Mouse (Mus musculus) thymus, adult 18-20 months (tissue): ENCODE data around the gene Mesd.

Experiments
- DNase-seq, 2 experiments: peaks; one replicate each; pipeline ENCODE4 v3.0.0; 2022; ENCODE audit warnings: mixed read lengths in 2 of 2

Mesd gene

DNA sequence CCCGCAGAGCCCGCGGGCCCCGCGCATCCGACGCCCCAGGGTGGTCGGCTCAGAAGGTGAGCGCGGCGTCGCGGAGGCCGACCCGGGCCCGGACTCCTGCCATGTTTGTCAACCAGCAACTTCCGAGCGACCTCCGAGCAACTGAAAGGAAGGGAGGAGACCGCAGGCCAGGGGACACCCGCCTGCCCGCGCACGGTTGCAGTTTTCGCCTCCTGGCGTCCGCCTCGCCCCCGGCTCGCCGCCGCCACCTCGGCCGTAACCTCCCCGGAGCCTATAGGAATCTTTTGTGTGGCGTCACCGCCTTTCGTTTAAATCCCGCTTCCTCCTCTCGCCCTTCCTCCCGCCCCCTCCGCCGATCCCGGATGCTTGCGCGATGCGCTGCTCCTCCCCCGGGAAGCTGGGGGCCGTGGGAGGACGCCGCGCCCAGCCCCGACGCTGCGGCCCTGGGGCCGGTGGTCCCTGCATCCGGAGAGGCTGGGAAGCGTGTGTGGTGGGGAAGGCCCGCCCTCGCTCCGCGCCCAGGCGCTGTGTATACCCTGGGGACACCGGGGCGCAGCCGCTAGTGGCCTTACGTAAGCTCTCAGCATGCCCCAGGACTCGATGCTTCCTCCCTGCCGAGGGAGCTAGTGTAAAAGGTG lies at the start of gene Mesd, which contains the start of gene Tlnrd1:
Gene Mesd, plus strand, starts transcription at position 446 of the 638 bp plus-strand sequence.
Gene Tlnrd1, minus strand, starts transcription at position 285 of the 638 bp plus-strand sequence.
- DNase-seq = peak; percentile 82 to 84

DNA sequence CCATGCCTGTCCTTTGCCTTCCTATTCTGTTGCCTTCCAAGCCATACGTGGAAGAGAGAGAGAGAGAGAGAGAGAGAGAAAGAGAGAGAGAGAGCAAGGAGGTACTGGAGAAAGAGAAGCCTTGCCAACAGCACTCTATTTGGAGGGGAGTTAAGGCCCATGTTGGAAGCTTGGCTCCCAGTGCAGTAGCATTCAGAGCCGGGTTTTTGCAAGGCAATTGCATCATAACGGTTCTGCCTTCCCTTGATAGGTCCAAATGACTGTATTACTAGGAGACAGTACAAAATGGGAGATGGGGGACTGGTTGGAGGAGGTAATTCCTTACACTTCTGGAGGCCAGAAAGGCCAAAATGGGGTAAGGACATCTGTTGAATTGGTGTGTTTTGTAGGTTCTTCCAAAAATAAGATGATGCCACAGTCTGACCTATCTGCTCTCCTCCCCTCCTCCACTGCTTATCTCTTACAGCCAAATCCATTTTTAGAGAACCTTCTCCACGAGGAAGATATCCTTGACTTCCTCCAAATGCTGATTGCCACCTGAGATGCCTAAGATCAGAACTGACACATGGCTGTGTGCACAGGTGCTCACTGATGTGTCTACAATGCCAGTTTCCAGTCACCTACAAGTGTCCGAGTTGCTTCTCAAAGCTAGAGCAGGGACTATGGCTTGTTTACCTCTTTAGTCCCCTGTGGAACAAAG lies 45.6 kb upstream of the Mesd start:
- DNase-seq = no peak

DNA sequence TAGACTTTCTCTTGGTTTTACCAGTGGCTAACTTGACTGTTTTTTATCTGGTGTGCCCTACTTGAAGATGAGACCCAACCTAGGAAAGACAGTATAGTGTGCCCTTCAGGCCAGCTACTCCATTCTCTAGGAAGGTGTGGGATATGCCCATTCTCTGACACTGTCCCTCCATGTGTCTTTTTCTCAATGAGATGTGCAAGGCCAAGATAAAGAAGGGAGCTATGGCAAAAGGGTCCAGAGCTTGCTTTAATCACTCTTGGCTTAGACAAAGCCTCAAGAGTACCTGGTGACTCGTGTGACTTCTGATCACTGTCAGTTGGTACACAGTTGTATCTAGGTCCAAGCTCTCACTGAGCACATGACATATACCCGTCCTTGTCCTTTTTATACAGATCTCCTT lies 44.2 kb upstream of the Mesd start:
- no peak for DNase-seq

DNA sequence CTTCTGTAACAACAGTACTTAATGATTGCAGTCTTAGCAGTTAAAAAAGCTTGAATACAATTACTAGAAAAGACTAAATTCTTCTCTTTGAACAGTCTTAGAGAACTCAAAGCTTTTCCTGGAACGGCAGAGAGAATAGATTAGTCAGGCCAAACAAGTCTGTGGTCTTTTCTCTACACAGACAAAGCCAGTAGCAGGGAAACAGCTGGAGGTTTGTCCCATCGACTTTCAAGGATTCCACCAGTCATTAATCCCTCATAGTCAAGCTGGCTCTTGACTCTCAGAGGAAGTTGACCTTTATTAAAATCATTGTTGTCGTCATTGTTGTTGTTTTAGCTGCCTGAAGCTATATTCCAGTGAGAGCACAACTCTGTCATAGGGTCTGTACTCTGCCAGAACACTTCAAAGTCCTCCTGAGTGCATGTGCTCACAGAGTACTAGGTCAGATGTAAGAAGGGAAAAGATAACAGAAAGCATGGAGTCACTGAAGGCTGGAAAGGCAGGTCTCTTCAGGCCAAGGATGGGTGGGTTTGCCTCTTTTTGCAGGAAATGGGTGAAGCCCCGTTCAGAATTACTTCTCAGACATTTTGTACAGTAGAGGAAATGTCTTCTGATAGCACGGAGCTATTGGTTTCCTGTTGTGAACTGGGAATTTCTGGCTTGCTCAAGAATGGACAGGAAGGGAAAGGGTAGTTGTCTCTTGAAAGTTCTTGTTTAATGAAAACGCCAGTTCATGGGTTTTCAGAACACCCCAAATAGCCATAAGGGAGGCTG lies 41.6 kb upstream of the Mesd start:
- DNase-seq = no peak

DNA sequence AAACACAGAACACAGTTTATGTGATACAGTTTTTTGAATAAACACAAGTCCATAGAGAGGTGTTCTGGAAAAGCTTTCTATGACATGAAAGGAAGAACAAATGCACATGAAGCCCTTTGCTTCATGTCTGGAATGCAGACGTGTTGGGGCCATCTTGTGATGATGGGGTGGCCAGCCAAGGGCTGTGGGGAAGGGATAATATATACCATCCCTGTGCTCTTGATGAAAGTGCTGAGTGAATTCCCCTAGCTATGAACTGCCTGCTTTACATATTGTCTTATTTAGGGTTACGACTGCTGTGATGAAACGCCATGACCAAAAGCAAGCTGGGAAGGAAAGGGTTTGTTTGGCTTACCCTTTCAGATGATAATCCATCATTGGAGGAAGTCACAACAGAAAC lies 39.5 kb upstream of the Mesd start:
- DNase-seq = no peak

DNA sequence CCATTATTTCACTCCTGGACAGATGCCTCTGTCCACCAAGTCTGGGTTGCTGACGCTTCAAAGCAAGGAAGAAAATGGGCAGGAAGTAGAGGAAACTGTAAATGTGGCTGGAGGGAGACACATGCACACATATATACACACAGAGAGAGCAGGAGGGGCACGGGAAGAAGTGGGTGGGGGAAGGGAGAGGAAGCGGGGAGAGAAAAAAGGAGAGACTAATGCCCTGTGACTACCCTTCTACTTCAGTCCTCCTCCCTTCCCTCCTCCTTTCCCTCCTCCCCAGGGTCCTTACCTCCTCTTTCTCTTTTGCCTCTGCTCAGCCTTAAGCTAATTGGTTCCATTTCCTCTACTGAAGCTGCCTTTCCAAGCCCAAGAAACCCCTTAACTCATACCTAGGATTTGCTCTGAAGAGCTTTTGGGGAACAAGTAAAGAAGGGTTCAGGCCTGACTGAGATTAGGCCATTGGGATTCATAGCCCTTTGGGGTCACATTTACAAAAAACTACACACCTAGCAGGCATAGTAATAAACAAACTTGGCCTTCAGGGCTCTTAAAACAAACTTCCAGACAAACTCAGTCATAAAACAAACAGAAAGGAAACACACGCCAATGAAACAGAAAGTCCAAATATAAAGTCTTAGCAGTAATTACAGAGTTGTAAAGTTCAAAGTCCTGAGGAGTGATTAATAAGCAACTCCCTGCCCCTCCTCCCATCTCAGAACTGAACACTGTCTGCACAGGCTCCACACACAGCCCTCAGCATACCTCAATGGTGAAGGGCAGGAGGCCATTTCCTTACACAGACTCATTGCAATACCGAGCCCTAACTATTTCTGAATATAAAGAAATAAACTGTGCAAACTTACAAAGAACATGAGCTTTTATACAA lies 36.8 kb upstream of the Mesd start:
- no peak for DNase-seq

DNA sequence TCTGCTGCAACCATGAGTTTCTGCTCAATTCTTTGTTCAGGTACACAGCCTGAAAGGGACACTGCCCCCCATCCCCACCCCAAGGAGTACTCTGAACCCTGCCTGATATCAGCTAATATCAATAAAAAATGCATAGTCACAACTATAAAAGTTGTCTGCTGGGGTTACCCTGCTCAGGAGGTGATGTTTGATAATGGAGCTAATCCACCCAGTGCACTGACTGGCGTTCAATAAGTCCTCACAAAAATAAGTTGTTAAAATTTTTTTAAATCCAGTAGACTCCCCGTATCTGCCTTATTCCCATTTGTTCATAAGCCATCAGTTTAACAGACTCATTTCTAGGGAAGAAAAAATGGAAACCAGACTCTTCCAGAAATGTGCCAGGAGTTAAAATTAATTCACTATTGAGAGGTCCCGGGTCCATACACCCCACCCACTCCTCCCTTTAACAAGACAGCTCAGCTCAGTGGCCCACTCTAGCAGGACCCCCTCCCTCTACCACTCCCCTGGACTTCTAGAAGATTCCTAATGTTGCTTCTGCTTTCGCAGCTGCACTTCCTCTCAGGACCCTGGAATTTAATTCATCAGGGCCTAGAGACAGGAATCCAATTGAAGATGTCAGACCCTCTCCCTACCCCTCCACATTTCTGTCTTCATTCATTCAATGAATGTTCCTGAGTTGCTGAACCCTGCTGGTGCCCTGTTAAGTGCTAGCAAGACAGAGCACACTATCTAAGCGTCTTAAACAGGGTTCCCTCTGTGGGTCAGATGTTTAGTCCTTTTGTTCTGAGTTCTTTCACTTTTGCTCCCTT lies 32.5 kb upstream of the Mesd start:
- no peak for DNase-seq

DNA sequence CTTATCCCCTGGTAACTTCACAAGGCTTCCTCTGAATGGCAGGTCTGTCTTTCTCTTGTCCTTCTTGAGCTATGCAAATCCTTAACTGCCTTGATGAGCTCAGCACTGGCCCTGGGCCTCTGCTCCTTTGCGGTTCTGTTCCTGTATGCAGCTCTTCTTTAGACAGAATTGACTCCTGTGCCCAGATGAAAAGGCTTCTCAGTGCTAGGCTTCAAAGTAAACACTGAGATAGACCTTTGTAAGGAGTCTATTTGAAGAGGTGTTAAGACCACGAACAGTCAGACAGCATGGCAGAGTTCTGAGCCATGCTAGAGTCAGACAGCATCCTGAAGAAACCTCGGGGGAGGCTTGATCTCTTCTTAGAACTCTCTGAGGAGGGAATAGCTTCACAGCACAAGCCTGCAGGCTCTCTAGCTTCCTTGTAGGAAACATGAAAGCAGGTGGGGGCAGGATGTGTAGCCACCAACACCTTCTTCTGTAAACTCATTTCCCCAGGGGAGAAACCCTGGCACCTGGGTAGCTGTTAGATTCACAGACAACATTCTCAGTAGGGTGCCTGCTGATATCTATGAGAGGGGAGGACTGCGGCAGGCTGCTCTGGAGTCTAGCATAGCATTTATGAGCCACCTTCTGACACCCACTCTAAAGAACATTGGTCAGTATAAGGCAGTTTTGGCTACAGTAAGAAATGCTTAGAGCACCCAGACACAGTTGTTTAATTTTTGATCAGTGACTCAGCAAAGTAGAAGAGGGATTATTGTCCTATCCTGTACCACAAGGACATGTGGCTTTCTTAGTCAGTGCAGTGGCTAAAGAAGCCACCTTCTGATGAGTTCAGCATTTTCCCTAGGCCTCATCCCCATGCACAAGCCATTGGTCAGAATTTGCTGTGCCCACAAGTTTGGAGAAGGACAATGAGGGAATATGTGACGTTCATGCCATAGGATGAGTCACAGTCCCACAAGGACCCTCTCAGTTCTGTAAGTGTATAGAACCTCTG lies 31.6 kb upstream of the Mesd start:
- no peak for DNase-seq

DNA sequence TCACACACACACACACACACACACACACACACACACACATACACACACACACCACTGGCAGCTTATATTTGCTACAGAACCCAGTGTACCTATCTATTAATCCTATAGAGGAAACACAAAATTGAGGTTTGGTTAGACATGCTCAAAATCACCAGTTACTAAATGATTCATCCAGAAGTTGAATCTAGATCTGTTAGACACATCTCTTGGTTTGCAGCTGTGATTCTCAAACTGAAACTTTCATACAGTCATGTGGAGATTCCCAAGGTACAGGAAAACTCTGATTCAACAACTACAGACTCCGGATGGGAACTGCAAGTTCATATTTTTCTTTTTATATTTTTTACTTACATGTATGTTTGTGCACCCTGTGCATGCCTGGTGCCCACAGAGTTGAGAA lies 29.1 kb upstream of the Mesd start:
- DNase-seq = no peak

DNA sequence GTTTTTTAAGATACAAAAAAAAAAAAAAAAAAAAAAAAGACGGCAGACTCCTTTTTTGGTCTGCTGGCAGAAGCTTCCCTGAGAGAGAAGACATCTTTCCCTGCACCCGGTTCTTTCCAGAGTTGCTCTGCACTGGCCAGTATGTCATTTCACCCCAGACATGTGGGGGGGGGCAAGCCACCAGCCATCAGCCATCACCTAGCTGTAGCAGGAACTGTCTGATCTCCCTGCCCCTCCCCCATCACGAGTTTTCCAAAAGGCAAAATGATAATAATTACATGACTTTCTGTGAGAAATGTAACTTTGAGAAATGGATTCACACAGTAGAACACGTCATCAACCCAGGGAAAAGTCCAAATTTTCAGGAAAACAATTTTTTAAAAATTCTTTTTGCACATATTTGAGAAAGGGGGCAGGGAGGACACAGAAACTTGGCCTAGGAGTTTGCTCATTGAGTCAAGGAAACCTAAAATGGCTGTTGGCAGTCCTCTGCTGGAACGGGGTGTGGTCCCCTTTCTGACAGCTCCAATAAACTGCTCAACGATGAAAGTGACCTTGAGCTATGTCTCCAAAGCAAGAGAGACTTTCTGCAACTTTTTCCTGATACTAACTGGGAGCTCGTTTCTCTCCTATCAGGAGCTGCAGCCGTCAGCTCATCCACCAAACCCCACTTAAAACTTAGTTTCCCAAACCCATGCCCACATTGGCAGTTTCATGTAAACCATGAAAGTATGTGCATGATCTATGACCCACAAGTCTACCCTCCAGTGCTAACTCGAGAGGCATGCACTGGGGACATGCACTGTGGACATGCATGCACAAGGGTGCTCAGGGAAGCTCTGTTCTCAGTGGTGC lies 27.7 kb upstream of the Mesd start:
- DNase-seq = no peak

DNA sequence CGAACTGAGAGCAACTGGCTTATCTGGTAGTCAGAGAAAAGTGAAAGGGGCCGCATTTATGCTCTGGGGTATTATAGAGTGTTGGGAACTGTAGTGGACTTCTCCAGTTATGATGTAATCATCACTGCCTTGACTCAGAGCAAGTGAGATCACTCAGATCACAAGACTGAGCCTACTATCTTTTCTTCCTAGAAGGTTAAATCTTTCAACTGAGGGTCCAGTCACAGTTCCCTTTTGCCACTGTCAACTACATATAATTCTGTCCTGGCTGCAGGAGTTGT lies 27.1 kb upstream of the Mesd start:
- DNase-seq = no peak

DNA sequence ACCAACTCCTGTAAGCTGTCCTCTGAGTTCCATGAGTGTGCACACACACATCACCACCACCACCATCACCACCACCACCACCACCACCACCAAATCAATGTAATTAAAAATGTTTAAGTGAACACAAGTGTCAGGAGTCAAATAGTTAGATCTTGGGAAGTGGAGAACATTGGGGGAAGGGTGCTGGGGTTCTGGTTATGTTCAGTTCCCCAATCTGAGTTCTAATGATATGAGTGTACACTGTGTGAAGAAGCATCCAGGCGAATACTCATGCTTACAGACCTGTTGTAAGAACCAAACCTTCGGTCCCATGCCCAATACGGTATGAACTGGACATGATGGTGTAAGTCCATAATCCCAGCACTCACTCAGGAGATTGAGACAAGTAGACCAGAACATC lies 26.3 kb upstream of the Mesd start:
- no peak for DNase-seq

DNA sequence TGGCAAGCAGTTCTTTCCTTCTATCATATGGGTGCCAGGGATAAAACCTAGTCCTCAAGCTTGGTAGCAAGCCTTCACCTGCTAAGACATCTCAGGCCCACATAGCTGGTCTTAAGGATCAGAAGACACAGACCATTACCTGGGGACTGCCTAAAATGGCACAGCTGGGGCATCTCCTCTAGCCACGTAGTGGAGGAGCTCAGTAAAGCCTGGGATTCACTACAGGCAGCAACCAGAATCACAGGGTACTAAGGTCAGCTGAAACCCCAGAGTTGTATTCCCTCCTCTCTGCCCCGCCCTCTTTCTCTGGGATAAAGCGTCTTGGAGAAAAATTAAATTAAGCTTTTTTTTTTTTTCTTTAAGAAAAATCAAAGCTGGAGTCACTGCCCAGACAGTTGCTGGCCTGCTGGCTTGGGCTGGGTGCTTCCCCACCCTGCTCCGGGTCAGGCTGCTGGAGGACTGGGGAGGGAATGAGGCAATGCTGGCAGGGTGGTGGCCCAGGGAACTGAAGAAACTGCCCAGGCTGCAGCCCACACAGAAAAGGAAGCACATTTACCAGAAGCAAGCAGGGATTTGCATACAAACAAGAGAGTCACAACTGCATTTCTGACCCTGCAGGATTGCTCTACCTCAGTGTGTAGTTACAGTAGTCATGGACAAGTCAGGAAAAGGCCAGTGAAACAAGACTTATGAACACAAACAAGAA lies 24.7 kb upstream of the Mesd start:
- no peak for DNase-seq

DNA sequence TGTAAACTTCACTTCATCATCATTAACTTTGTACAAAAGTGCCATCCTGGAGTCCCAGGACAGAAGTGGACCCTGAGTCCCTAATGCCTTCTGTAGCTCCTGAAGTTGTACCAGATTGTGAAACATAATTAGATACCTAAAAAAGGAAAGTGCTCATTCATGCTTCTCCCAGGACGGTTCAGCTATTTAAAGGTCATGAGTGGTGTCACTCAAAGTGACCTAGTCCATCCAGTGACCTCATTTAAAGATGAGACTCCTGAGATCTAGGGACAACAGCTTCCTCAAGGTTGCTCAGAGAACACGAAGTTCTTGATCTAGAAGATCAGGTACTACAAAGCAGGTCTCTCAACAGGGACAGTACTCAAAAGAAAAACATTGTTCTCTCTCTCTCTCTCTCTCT lies 20.7 kb upstream of the Mesd start:
- DNase-seq = no peak

DNA sequence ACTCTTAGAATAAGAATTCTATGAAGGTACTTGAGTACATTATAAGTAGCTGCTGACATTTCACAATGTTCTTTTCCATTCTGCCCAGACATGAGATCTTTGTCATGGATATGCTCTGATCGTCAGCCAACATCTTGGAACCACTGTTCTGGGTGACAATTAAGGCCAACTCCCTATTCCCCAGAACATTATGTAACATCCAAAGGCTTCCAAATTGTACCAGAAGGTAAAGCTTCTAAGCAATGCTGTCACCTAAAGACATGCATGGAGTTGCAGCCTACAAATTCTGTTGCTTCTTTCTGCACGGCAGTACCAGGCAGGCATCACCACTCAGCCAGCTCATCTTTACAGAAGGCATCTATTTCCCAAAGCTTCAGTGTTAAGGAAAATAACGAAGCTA lies 16.1 kb upstream of the Mesd start:
- DNase-seq = no peak

DNA sequence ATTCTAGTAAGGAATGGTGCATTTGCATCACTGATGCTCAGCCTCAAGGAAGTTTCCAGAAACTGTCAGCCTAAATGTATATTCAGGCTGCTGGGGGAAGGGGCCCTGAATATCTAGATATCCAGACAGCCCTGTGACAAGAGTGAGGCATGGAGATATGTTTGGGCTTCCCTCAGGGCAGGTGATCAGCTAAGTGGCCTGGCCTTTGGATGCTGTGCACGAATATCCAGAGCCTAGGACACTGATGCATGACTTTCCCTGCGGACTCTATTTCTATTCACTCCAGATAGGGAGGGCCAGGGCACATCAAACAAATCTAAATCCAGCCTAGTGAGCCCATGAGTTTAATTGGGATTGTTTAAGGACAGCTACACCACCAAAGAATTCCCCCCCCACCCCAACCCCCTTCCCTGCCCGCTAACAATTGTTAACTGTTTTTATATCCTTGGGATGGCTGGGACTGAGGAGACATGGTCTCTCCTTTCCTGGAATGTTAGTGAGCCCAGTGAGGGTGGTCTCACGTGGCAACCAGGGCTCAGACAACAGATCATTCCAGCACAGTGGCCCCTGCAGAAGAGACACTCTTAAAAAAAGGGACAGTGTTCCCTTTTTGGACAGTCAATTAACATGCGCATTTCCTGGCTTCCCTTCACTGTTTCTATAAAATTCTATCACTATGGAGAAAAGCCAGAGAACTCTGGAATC lies 14.3 kb upstream of the Mesd start:
- DNase-seq = no peak

DNA sequence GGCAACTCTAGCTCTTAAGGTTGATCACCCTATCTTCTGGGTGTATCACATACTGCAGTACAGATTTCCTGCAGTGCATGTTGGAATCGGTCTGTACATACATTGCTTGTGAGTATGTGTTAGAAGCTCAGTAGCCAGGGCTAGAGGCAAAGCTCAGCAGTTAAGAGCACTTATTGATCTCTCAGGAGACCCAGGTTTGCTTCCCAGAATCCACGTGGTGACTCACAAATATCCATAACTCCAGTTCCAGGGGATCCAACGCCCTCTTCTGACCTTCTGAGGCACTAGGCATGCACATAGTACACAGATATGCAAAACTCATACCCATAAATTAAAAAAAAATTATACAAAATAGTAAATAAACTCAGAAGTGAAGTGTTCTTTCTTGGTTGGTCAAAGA lies 7.2 kb upstream of the Mesd start:
- no peak for DNase-seq

DNA sequence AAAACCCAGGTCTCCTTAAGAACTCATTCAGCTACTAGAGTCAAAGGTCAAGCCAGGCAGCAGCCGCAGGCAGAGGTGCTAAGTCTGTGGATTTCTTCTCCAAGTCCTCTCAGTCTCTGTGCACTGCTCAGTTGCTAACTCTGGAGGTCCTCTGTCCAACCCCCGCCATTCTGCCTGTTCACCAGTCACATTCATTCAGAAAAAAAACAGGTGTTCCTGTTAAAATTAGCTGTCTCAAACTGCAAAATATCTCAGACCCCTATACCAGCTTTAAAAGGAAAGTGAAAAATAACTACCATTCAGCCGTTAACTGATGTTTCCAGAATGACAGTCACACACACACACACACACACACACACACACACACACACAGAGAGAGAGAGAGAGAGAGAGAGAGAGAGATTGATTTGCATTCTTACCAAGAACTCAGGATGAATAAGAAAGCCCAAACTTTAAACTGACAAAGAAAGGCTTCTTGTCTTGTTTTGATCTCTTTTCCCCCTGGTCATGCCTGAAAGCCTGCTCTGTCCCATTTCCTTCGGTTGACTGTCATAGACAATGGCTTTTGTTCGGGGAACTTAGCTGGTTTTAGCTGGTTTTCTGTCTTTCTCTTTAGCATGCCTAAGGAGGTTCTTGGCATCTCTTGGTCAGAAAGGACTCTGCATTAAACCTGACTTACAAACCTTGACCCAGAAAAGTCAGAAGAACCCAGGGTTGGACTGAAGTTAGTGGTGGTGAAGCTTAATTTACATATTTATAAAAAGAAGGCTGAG lies 5.4 kb upstream of the Mesd start:
- DNase-seq = no peak
